Mouse (Mus musculus) lung, adult 2 months (tissue): Measurements from ENCODE around the gene Casp3.

Source experiments
- CTCF ChIP-seq: fragments of 200-500 bp; IDR thresholded peaks from 2 replicates; pipeline ENCODE4 v1.5.1; 2011; ENCODE audit warnings: mild to moderate bottlenecking, low read length, control low read depth; ENCODE audit not compliant: insufficient read depth
- POLR2A ChIP-seq: fragments of 200-500 bp; IDR thresholded peaks from 2 replicates; pipeline ENCODE4 v1.6.1; 2011; ENCODE audit warnings: low read depth, mild to moderate bottlenecking, control low read depth, low read length, borderline replicate concordance; ENCODE audit errors: extremely low read depth

DNA sequence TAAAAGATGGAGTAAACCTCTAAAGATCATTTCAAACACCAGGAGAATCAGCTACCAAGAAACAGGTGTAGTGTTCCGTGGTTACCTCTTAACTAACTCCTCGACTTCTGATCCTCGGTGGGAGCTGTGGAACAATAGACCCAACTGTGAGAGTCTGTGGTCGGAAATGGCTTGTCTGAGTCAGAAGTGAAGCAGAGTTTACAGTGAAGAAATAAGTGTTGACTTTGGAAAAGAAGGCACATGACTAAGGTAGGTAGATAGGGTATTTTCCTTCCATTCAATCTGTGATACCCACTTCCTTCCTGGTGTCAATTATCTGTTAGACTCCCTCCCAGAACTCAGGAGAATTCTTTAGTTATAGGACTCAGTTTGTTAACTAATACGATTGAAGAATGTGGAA lies 24.2 kb downstream of the Casp3 start:
- TF ChIP-seq POLR2A (no peak), CTCF (no peak)
